Mouse (Mus musculus) kidney, embryonic 14.5 days (tissue): Measurements from ENCODE around the gene Cd8b1. TPM values are rescaled to one million over a fixed set of nuclear protein-coding genes. Genes with fewer than 3 reads are reported as not detected.
"Not testable (repeated sequence)": the region's sequence is repeated elsewhere in the genome, so short reads cannot be mapped to it uniquely, and the experiment has no call there.

Experiments used
- ATAC-seq: fragments of 200-750 bp; cut with Nextera tagmentation; 2 replicates; pipeline ENCODE4 v1.8.0; 2017; ENCODE audit warnings: moderate number of reproducible peaks, mild to moderate bottlenecking, moderate TSS enrichment, moderate library complexity; ENCODE audit not compliant: low FRiP score, low TSS enrichment
- H3K27ac ChIP-seq: fragments of 300-500 bp; sonication (generic); 2 replicates; pipeline ENCODE4 v1.5.1; 2014; ENCODE audit warnings: low read depth, mild to moderate bottlenecking, low read length, moderate library complexity, mixed read lengths
- H3K27me3 ChIP-seq: fragments of 300-500 bp; sonication (generic); 2 replicates; pipeline ENCODE4 v1.6.1; 2014; ENCODE audit warnings: mild to moderate bottlenecking, low read length; ENCODE audit not compliant: control insufficient read depth, insufficient read depth
- H3K36me3 ChIP-seq: fragments of 300-500 bp; sonication (generic); 2 replicates; pipeline ENCODE4 v1.6.1; 2014; ENCODE audit warnings: low read length, mixed read lengths; ENCODE audit not compliant: control insufficient read depth, insufficient read depth
- H3K4me1 ChIP-seq: fragments of 300-500 bp; sonication (generic); 2 replicates; pipeline ENCODE4 v1.6.1; 2014; ENCODE audit warnings: low read length, mixed read lengths; ENCODE audit not compliant: control insufficient read depth, insufficient read depth
- H3K4me2 ChIP-seq: fragments of 300-500 bp; sonication (generic); replicated peaks from 2 replicates; pipeline ENCODE4 v1.6.1; 2014; ENCODE audit warnings: low read depth, mild to moderate bottlenecking, low read length
- H3K4me3 ChIP-seq: fragments of 300-500 bp; sonication (generic); 2 replicates; pipeline ENCODE4 v1.5.1; 2014; ENCODE audit warnings: mild to moderate bottlenecking, low read length
- H3K9ac ChIP-seq: fragments of 300-500 bp; sonication (generic); 2 replicates; pipeline ENCODE4 v1.6.1; 2014; ENCODE audit warnings: low read depth, mild to moderate bottlenecking, low read length, moderate library complexity
- H3K9me3 ChIP-seq: fragments of 300-500 bp; sonication (generic); 2 replicates; pipeline ENCODE4 v1.6.1; 2016; ENCODE audit warnings: low read length; ENCODE audit not compliant: control insufficient read depth
- WGBS: fragments of 180-500 bp; shearing (Covaris S2); extraction: QIAGEN DNeasy Blood & Tissue Kit; methylation state at CpG from one replicate; pipeline ENCODE4 v1.1.7; 2014; 5-methylcytosine and 5-hydroxymethylcytosine counted together
- polyA plus RNA-seq: library from polyadenylated mRNA; unstranded; fragments of >200 nt; fragmentation: Nextera tagmentation; extraction: Ambion mirVana; gene quantifications from 2 replicates; pipeline ENCODE4 v1.2.1, GENCODE M21; 2014

Cd8b1 gene
- polyA plus RNA-seq, 1 experiment from 2014 or later = not detected

DNA sequence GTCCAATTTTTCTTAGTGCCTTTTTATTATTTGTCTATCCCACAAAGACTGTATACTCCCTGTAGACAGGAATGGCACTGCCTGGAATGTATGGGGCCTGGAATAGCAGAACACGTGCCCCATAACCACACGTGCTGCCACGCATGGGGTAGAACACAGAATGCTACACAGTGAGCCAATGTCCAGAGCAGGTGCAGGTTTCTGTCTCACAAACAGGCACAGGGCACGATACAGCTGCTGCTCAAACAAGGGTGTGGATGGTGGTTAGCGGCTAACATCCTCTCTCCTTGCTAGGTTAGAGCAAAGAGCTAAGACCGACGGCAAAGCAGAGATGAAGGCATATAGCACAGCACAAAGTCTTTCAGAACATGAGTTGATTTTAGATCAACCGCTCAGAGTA is 15.1 kb upstream of the Cd8b1 start:
- Histone ChIP-seq H3K27ac (no peak overlapping the region), H3K9me3 (no peaks in the 10 kb centered on the region), H3K4me2 (no peak overlapping the region), H3K4me1 (no peaks in the 10 kb centered on the region), H3K36me3 (no peaks in the 10 kb centered on the region), H3K4me3 (no peak overlapping the region), H3K9ac (no peak overlapping the region), H3K27me3 (no peaks in the 10 kb centered on the region)
- 94% methylated on average over 8 of the region's 8 CpGs for WGBS
- ATAC-seq = no peak

GRCm38 (mm10) chr6:71321826-71322283 is 733 bp upstream of the Cd8b1 start, which contains the start of gene Smyd1:
Smyd1 (minus strand) TSS chr6:71322233.
- no peak for ATAC-seq

DNA sequence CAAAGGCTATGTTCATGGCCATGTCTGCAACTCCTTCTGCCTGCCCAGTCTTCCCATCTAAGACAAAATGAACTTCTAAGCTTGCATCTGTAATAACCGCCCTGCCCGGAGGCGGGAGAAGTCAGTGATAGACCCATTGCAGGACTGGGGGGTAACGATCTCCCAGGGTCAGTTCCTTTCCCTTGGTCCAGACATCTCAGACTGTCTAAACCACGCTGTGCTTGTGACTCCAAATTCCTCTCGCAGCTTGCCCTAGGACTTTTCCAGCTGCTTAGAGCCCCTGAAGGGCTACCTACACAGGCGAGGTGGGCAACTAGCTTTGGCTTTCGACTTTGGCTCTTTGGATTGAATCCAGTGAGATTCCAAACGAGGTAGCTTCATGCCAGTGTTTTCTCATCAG is 2.2 kb downstream of the Cd8b1 start:
- Histone ChIP-seq H3K9me3 (no peaks in the 10 kb centered on the region), H3K27ac (no peak overlapping the region), H3K4me1 (no peaks in the 10 kb centered on the region), H3K4me2 (no peak overlapping the region), H3K4me3 (no peak overlapping the region), H3K36me3 (no peaks in the 10 kb centered on the region), H3K27me3 (no peaks in the 10 kb centered on the region), H3K9ac (no peak overlapping the region)
- 89% methylated on average over 9 of the region's 9 CpGs for WGBS
- ATAC-seq = no peak

More at GRCm38 (mm10) chr6:71321826-71322283, 733 bp upstream of the Cd8b1 start, which contains the start of gene Smyd1:
- no peak within 1 kb of the TSS for H3K27ac ChIP-seq
- H3K9me3 ChIP-seq = no peaks in the 10 kb centered on the region
- H3K9ac ChIP-seq = no peak within 1 kb of the TSS
- H3K4me2 ChIP-seq = no peak within 1 kb of the TSS
- no peaks in the 10 kb centered on the region for H3K36me3 ChIP-seq
- H3K4me1 ChIP-seq = no peaks in the 10 kb centered on the region
- WGBS = 77% methylated on average over 3 of the region's 3 CpGs
- H3K4me3 ChIP-seq = no peak within 1 kb of the TSS
- no peaks in the 10 kb centered on the region for H3K27me3 ChIP-seq

DNA sequence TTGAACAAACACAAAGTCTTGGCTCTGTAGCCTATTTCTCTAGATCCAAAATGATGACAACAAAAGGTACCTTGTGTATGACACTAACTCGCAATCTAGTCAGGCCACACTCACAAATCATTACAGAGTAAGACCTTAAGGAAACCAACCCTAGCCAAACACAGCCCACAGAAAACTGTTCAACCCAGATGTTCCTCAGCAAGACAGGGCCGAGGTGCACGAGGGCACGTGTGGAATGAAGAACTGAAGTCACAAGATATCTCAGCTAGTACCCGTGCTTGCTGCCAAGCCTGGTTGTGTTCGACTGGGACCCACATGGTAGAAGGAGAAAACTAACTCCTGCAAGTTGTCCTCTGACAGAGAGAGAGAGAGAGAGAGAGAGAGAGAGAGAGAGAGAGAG is 7.3 kb downstream of the Cd8b1 start:
- Histone ChIP-seq H3K4me2 (no peak overlapping the region), H3K9me3 (no peaks in the 10 kb centered on the region), H3K4me3 (no peak overlapping the region), H3K9ac (no peak overlapping the region), H3K27ac (no peak overlapping the region), H3K27me3 (no peaks in the 10 kb centered on the region), H3K4me1 (no peaks in the 10 kb centered on the region), H3K36me3 (no peaks in the 10 kb centered on the region)
- ATAC-seq = no peak
- WGBS = 84% methylated on average over 6 of the region's 6 CpGs

DNA sequence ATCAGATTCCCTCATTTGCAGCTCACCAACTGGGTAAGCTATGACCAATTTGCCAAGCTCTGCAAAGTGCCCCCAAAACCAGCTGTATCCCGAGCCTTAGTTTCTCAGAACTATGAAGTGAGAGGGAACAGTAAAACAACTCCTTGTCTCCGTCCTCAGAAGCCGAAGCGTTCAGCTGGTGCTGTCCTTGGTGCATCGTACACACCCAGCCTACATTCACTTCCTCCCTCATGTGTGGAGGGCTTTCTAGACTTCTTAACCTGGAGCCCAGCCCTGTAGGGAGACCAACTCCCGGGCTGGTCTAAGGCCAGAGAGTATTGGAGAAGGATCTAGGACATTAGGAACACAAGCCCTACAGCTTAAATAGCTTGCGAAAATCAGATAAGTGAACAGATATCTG is 7.9 kb downstream of the Cd8b1 start:
- Histone ChIP-seq H3K4me3 (no peak overlapping the region), H3K36me3 (no peaks in the 10 kb centered on the region), H3K4me1 (no peaks in the 10 kb centered on the region), H3K27me3 (no peaks in the 10 kb centered on the region), H3K9ac (no peak overlapping the region), H3K4me2 (no peak overlapping the region), H3K9me3 (no peaks in the 10 kb centered on the region), H3K27ac (no peak overlapping the region)
- no peak for ATAC-seq
- 77% methylated on average over 7 of the region's 7 CpGs for WGBS

GRCm38 (mm10) chr6:71331491-71331890 is 8.9 kb downstream of the Cd8b1 start:
- WGBS = 76% methylated on average over 1 of the region's 4 CpGs
- H3K27me3 ChIP-seq, H3K9me3 ChIP-seq, H3K4me2 ChIP-seq, H3K4me3 ChIP-seq, H3K4me1 ChIP-seq, H3K9ac ChIP-seq, ATAC-seq, H3K27ac ChIP-seq, H3K36me3 ChIP-seq: not testable (repeated sequence)

DNA sequence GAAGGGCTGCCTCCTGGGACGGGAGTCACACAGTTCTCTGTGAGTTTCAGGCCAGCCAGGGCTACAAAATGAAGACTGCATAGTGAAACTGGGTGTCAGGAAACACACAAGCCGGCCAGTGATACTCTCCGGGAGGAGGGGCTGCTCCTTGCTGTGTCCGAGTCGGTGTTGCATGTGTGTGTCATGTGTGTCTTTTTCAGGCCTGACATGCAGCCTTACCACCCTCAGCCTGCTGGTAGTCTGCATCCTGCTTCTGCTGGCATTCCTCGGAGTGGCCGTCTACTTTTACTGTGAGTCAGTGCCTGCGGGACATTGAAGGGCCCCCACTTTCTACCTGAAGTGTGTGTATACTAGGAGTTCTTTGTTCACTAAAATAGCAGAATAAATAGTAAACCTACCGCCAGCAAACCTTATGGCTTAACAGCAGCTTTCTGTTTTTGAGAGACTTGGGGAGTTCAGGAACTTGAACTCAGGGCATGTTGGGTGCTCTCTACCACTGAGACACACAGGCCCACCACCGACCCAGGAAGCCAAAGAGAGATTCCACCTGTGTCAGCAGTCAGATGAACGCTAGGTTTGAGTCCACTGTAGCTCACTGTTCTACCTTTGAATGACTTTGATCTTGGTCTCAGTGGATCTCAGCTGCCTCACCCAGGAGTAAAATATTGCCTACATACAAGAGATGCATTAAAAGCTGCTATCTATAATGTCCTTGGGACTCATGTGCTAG is 9.8 kb downstream of the Cd8b1 start:
- Histone ChIP-seq H3K27me3 (no peaks in the 10 kb centered on the region), H3K9me3 (no peaks in the 10 kb centered on the region), H3K36me3 (no peaks in the 10 kb centered on the region), H3K9ac (no peak overlapping the region), H3K4me2 (no peak overlapping the region), H3K4me3 (no peak overlapping the region), H3K27ac (no peak overlapping the region), H3K4me1 (no peaks in the 10 kb centered on the region)
- no peak for ATAC-seq
- 82% methylated on average over 11 of the region's 11 CpGs for WGBS

GRCm38 (mm10) chr6:71333031-71333430 is 10.4 kb downstream of the Cd8b1 start:
- no peak for ATAC-seq
- Histone ChIP-seq H3K9ac (no peak overlapping the region), H3K27me3 (no peaks in the 10 kb centered on the region), H3K4me3 (no peak overlapping the region), H3K4me2 (no peak overlapping the region), H3K9me3 (no peaks in the 10 kb centered on the region), H3K27ac (no peak overlapping the region), H3K36me3 (no peaks in the 10 kb centered on the region), H3K4me1 (no peaks in the 10 kb centered on the region)
- WGBS = 54% methylated on average over 3 of the region's 3 CpGs

DNA sequence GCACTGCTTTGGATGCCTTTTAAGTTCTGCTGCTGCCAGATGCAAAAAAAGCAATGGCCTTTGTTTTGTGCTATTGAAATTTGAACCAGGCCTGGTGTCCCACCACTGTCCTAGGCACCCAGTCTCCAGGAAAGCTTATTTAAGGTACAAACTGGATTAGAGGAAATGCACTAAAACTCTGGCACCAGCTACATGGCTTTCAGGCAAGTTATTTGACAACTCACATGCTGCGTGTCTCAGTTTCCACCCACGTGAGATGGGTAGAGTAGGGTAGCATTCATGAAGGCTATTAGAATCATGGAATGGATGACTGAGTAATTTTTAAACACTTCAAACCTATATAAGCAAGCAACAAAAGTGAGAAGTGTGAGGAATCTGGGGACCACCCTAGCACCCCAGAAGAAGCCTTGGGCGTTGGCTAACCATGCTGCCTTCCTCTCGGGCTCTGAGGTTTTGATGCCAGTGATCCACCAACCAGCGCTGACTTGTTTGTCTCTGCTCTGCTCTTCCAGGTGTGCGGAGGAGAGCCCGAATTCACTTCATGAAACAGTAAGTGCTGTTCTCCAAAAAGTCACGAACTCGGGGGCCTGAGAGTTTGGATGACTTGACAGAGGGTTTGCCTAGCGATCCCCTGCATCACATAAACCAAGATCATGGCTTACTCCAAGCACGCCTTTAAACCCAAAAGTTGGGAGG is 11.1 kb downstream of the Cd8b1 start:
- 89% methylated on average over 11 of the region's 11 CpGs for WGBS
- Histone ChIP-seq H3K4me1 (no peaks in the 10 kb centered on the region), H3K27me3 (no peaks in the 10 kb centered on the region), H3K27ac (no peak overlapping the region), H3K4me3 (no peak overlapping the region), H3K9me3 (no peaks in the 10 kb centered on the region), H3K4me2 (no peak overlapping the region), H3K36me3 (no peaks in the 10 kb centered on the region), H3K9ac (no peak overlapping the region)
- ATAC-seq = no peak
